Mouse (Mus musculus): Measurements from ENCODE around the gene Ddost. TPM values are rescaled to one million over a fixed set of nuclear protein-coding genes. Genes with fewer than 3 reads are reported as not detected.

Ddost gene
- polyA plus RNA-seq, 1 experiment from 2014 or later, result 273 TPM

Small RNAs within 50 kb of the gene (microRNA-seq; reads per million reads assigned to microRNA genes)
- not detected for gene Gm27646
- not detected for gene Mir7019

Other genes starting within 250 kb of the Ddost start
- 160 and 177 TPM in 2 replicates for gene Hp1bp3, start 88.4 kb upstream of the Ddost start, polyA plus RNA-seq (2016; fragmentation: Nextera tagmentation; extraction: Ambion mirVana)
- gene Sh2d5, start 54.3 kb upstream of the Ddost start, polyA plus RNA-seq (2016; fragmentation: Nextera tagmentation; extraction: Ambion mirVana), result 1.6 and 2.4 TPM in 2 replicates
- gene Kif17, start 54.3 kb upstream of the Ddost start, polyA plus RNA-seq (2016; fragmentation: Nextera tagmentation; extraction: Ambion mirVana), result 0.59 and 0.62 TPM in 2 replicates
- gene Pink1, start 21.6 kb downstream of the Ddost start, polyA plus RNA-seq (2016; fragmentation: Nextera tagmentation; extraction: Ambion mirVana), result 29.0 and 30.6 TPM in 2 replicates
- 3.3 and 4.8 TPM in 2 replicates for gene Cda, start 63.3 kb downstream of the Ddost start, polyA plus RNA-seq (2016; fragmentation: Nextera tagmentation; extraction: Ambion mirVana)
- 0.13 TPM in 1 of 2 replicates, not detected in the other for gene Fam43b, start 91.8 kb downstream of the Ddost start, polyA plus RNA-seq (2016; fragmentation: Nextera tagmentation; extraction: Ambion mirVana)
- gene Mul1, start 129.9 kb downstream of the Ddost start, polyA plus RNA-seq (2016; fragmentation: Nextera tagmentation; extraction: Ambion mirVana), result 19.7 and 20.8 TPM in 2 replicates
- gene Camk2n1, start 149.6 kb downstream of the Ddost start, polyA plus RNA-seq (2016; fragmentation: Nextera tagmentation; extraction: Ambion mirVana), result 1.1 and 1.2 TPM in 2 replicates

Data from embryonic facial prominence, embryonic 10.5 days (tissue).